Mouse (Mus musculus): Measurements from ENCODE around the gene Depp1. TPM values are rescaled to one million over a fixed set of nuclear protein-coding genes. Genes with fewer than 3 reads are reported as not detected.

The Depp1 gene
- total and polyA plus RNA-seq, 2 experiments: 125 to 244 TPM

DNA sequence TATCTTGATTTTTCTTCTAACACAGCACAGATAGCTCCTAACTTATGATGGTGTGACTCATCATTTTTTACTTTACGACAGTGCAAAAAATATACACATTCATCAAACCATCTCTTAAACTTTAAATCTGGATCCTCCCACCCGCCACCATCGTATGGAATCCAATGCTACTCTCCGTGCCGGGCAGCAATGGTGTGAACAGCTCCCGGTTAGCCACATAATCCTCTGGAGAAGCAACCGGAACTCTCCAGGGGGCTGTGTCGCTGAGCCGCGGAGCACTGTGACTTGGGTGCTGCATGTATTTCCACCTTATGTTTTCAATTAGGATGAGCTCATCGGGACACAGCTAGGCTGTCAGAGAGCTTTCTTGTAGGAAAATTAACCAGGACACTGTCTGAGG lies 7.5 kb upstream of the Depp1 start:
- H3K4me3 ChIP-seq (ENCODE audit: insufficient read depth, low read depth, low read length): no peak overlapping the region
- H3K36me3 ChIP-seq (ENCODE audit: control insufficient read depth, insufficient read depth, low read length): no peaks in the 10 kb centered on the region
- H3K27me3 ChIP-seq (ENCODE audit: control insufficient read depth, insufficient read depth, low read length): no peaks in the 10 kb centered on the region
- H3K4me1 ChIP-seq (ENCODE audit: control insufficient read depth, insufficient read depth, low read length): peaks cover 16% of the 10 kb centered on the region
- TF ChIP-seq POLR2A (IDR thresholded peaks at IDR 0.05; ENCODE audit: extremely low read depth, insufficient read depth, low read length) (no peak), CTCF (IDR thresholded peaks at IDR 0.05; ENCODE audit: low read depth, low read length) (no peak)
- H3K27ac ChIP-seq (replicated peaks; ENCODE audit: insufficient read depth, low read depth, low read length): no peak overlapping the region
- no peaks in the 10 kb centered on the region for H3K79me2 ChIP-seq (ENCODE audit: control insufficient read depth, insufficient read depth, low read length)
- 94% methylated on average over 11 of the region's 11 CpGs for WGBS
- no peak for DNase-seq (ENCODE audit: extremely low read depth, low read depth, low spot score)
- no peak overlapping the region for H3K9ac ChIP-seq (ENCODE audit: low read depth, low read length)

DNA sequence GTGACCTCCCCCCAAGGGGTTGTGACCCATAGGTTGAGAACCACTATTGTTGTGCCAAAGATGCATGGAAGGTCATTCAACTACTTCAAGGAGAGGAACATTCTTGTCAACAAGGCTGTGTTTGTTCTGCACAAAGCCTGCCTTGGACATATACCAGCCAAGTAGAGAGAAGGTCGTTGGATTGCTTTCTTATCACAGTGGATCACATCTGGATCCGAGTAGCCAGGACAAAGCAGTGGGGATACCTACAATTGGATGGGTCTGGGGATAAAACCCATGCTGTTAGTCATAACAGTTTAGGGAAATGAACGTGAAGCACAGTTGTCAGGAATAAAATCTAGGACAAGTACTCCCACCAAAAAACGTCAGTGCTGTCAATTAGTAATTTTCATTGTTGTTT lies 6.5 kb upstream of the Depp1 start:
- no peaks in the 10 kb centered on the region for H3K79me2 ChIP-seq (ENCODE audit: control insufficient read depth, insufficient read depth, low read length)
- peaks cover 10% of the 10 kb centered on the region for H3K4me1 ChIP-seq (ENCODE audit: control insufficient read depth, insufficient read depth, low read length)
- no peak overlapping the region for H3K27ac ChIP-seq (replicated peaks; ENCODE audit: insufficient read depth, low read depth, low read length)
- no peaks in the 10 kb centered on the region for H3K27me3 ChIP-seq (ENCODE audit: control insufficient read depth, insufficient read depth, low read length)
- TF ChIP-seq POLR2A (IDR thresholded peaks at IDR 0.05; ENCODE audit: extremely low read depth, insufficient read depth, low read length) (no peak), CTCF (IDR thresholded peaks at IDR 0.05; ENCODE audit: low read depth, low read length) (no peak)
- no peaks in the 10 kb centered on the region for H3K36me3 ChIP-seq (ENCODE audit: control insufficient read depth, insufficient read depth, low read length)
- H3K9ac ChIP-seq (ENCODE audit: low read depth, low read length): no peak overlapping the region
- no peak overlapping the region for H3K4me3 ChIP-seq (ENCODE audit: insufficient read depth, low read depth, low read length)
- 59% methylated on average over 4 of the region's 4 CpGs for WGBS
- DNase-seq (ENCODE audit: extremely low read depth, low read depth, low spot score): no peak

DNA sequence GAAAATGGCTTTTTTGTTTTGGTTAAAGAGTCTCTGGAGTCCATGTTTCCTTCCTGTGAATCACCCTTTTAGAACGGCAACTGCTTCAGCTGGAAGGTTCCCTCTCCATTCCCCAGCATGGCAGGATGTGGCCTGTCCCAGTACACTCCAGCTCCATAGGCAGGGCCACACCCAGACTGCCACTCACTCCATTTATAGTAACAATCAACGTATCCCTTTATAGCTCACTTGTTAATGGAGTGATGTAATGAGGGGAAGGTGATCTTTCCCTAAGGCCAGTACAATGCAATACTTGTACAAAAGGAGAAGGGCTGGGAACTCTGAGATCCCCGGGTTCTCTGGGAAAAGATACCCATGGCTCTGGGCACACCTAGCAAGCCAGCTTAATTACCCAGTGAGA lies 6.1 kb upstream of the Depp1 start:
- H3K27ac ChIP-seq (replicated peaks; ENCODE audit: insufficient read depth, low read depth, low read length): no peak overlapping the region
- no peak for TF ChIP-seq CTCF (IDR thresholded peaks at IDR 0.05; ENCODE audit: low read depth, low read length)
- TF ChIP-seq POLR2A (IDR thresholded peaks at IDR 0.05; ENCODE audit: extremely low read depth, insufficient read depth, low read length): no peak

DNA sequence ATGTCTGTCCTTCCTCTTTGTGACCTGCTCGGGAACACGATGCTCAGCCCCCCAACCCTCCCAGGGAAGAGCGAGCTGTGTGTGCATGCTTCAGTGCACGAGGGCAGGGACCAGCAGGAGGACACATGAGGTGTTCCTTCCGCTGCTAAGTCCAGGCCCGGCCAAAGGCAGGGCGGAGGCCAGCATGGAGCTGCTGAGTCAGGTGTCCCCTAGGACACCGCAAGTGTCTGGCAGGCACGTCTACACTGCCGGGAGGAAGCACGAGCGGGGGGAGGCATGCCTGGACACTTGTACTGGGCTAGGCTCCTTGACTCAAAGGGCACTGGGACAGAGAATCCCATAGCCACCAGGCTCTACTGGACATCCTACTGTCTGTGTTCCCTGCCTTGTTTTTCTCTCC lies 2.6 kb upstream of the Depp1 start:
- WGBS: 54% methylated on average over 12 of the region's 12 CpGs
- no peak overlapping the region for H3K4me3 ChIP-seq (ENCODE audit: insufficient read depth, low read depth, low read length)
- peaks cover 18% of the 10 kb centered on the region for H3K4me1 ChIP-seq (ENCODE audit: control insufficient read depth, insufficient read depth, low read length)
- peaks cover 8% of the 10 kb centered on the region for H3K36me3 ChIP-seq (ENCODE audit: control insufficient read depth, insufficient read depth, low read length)
- 0 out of 2 replicates have a peak, but pooled peaks cover 2% of the 10 kb centered on the region for H3K79me2 ChIP-seq (ENCODE audit: control insufficient read depth, insufficient read depth, low read length)
- no peaks in the 10 kb centered on the region for H3K27me3 ChIP-seq (ENCODE audit: control insufficient read depth, insufficient read depth, low read length)
- DNase-seq (ENCODE audit: extremely low read depth, low read depth, low spot score): peak; percentile 78
- no peak overlapping the region for H3K9ac ChIP-seq (ENCODE audit: low read depth, low read length)
- H3K27ac ChIP-seq (replicated peaks; ENCODE audit: insufficient read depth, low read depth, low read length): no peak overlapping the region
- TF ChIP-seq POLR2A (IDR thresholded peaks at IDR 0.05; ENCODE audit: extremely low read depth, insufficient read depth, low read length) (no peak), CTCF (IDR thresholded peaks at IDR 0.05; ENCODE audit: low read depth, low read length) (no peak)

More for the DNA sequence above, 6.1 kb upstream of the Depp1 start:
- Histone ChIP-seq H3K79me2 (ENCODE audit: control insufficient read depth, insufficient read depth, low read length) (no peaks in the 10 kb centered on the region), H3K27me3 (ENCODE audit: control insufficient read depth, insufficient read depth, low read length) (no peaks in the 10 kb centered on the region), H3K4me1 (ENCODE audit: control insufficient read depth, insufficient read depth, low read length) (peaks cover 9% of the 10 kb centered on the region), H3K9ac (ENCODE audit: low read depth, low read length) (no peak overlapping the region), H3K4me3 (ENCODE audit: insufficient read depth, low read depth, low read length) (no peak overlapping the region), H3K36me3 (ENCODE audit: control insufficient read depth, insufficient read depth, low read length) (no peaks in the 10 kb centered on the region)
- WGBS: 75% methylated on average over 3 of the region's 3 CpGs
- DNase-seq (ENCODE audit: extremely low read depth, low read depth, low spot score): no peak

DNA sequence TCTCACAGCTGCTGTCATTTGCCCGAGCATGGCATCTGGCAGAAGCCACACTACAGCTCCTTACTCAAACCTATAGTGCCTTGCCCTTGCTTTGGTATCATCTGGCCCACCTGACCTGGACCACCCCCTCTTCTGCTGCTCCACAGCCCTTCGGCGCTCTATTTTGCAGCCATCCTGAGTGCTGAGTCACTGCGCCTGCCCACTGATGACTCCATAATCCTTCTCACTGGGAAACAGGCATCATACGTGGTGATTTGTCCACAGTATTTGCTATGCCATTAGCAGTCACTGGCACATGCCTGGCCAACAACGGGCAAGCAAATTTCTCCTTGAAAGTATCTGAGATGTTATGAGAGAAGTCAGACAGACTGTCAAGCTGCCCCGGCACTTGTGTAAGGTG lies 598 bp upstream of the Depp1 start:
- H3K36me3 ChIP-seq (ENCODE audit: control insufficient read depth, insufficient read depth, low read length): peaks cover 12% of the 10 kb centered on the region
- H3K27ac ChIP-seq (replicated peaks; ENCODE audit: insufficient read depth, low read depth, low read length): peak overlapping the region; percentile 78
- peak overlapping the region; percentile 19 for H3K9ac ChIP-seq (ENCODE audit: low read depth, low read length)
- DNase-seq (ENCODE audit: extremely low read depth, low read depth, low spot score): no peak
- WGBS: 56% methylated on average over 7 of the region's 7 CpGs
- peaks cover 24% of the 10 kb centered on the region for H3K4me1 ChIP-seq (ENCODE audit: control insufficient read depth, insufficient read depth, low read length)
- no peaks in the 10 kb centered on the region for H3K27me3 ChIP-seq (ENCODE audit: control insufficient read depth, insufficient read depth, low read length)
- H3K4me3 ChIP-seq (ENCODE audit: insufficient read depth, low read depth, low read length): no peak overlapping the region
- TF ChIP-seq POLR2A (IDR thresholded peaks at IDR 0.05; ENCODE audit: extremely low read depth, insufficient read depth, low read length) (no peak), CTCF (IDR thresholded peaks at IDR 0.05; ENCODE audit: low read depth, low read length) (no peak)
- 0 out of 2 replicates have a peak, but pooled peaks cover 2% of the 10 kb centered on the region for H3K79me2 ChIP-seq (ENCODE audit: control insufficient read depth, insufficient read depth, low read length)

DNA sequence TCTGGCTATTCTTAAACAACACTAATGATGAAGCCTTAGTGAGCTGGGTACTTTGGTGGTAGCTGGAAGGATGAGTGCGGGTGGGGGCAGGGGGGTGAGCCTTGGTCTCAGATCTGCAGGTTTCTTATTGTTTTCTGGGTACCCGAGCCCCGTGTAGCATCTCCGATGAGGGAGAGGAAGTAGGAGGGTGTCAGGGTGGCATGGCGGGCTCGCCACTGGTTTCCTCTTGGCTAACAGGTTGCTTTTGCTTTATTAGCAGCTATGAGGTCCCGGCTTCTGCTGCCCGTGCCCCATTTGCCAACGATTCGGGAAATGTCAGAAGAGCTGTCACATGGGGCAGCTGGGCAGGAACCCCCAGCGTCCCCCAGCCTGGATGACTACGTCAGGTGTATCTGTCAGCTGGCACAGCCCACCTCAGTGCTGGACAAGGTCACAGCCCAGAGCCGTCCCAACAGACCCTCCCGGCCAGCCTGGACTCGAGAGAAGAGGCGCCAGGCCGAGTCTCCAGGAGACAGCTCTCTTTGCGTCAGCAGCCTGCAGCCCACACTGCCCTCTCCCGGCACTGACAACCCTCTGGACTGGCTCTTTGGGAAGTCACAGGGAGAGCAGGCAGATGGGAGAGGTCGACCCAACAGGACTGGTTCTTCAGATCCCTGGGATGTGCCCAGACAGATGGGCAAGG lies 1.2 kb downstream of the Depp1 start:
- 15% methylated on average over 20 of the region's 20 CpGs for WGBS
- peaks cover 12% of the 10 kb centered on the region for H3K36me3 ChIP-seq (ENCODE audit: control insufficient read depth, insufficient read depth, low read length)
- H3K9ac ChIP-seq (ENCODE audit: low read depth, low read length): peak overlapping the region; percentile 83
- peak overlapping the region; percentile 71 for H3K4me3 ChIP-seq (ENCODE audit: insufficient read depth, low read depth, low read length)
- 0 out of 2 replicates have a peak, but pooled peaks cover 2% of the 10 kb centered on the region for H3K79me2 ChIP-seq (ENCODE audit: control insufficient read depth, insufficient read depth, low read length)
- H3K4me1 ChIP-seq (ENCODE audit: control insufficient read depth, insufficient read depth, low read length): peaks cover 23% of the 10 kb centered on the region
- DNase-seq (ENCODE audit: extremely low read depth, low read depth, low spot score): peak; percentile 68
- TF ChIP-seq CTCF (IDR thresholded peaks at IDR 0.05; ENCODE audit: low read depth, low read length) (peak; percentile 81), POLR2A (IDR thresholded peaks at IDR 0.05; ENCODE audit: extremely low read depth, insufficient read depth, low read length) (no peak)
- H3K27me3 ChIP-seq (ENCODE audit: control insufficient read depth, insufficient read depth, low read length): no peaks in the 10 kb centered on the region
- H3K27ac ChIP-seq (replicated peaks; ENCODE audit: insufficient read depth, low read depth, low read length): peak overlapping the region; percentile 72

Data from liver, adult 2 months (tissue).